Mouse (Mus musculus) heart, adult 2 months (tissue): Measurements from ENCODE around the gene Gm20481. TPM values are rescaled to one million over a fixed set of nuclear protein-coding genes. Genes with fewer than 3 reads are reported as not detected.

Experiments
- DNase-seq, 2 experiments: peaks; one replicate each; pipeline ENCODE4 v3.0.0; 2021
- H3K27ac ChIP-seq: fragments of 200-600 bp; 2 replicates; pipeline ENCODE4 v1.8.1; 2022
- H3K27me3 ChIP-seq: fragments of 200-500 bp; 2 replicates; pipeline ENCODE4 v1.6.1; 2012; ENCODE audit warnings: mild to moderate bottlenecking, low read length, inconsistent platforms, mixed read lengths; ENCODE audit not compliant: control insufficient read depth, insufficient read depth
- H3K36me3 ChIP-seq: fragments of 200-500 bp; 2 replicates; pipeline ENCODE4 v1.6.1; 2012; ENCODE audit warnings: low read length, inconsistent platforms; ENCODE audit not compliant: control insufficient read depth, insufficient read depth
- H3K4me1 ChIP-seq: fragments of 200-500 bp; 2 replicates; pipeline ENCODE4 v1.6.1; 2011; ENCODE audit warnings: low read length; ENCODE audit not compliant: control insufficient read depth, insufficient read depth
- H3K4me3 ChIP-seq: fragments of 200-600 bp; 2 replicates; pipeline ENCODE4 v1.8.1; 2022
- H3K79me2 ChIP-seq: fragments of 200-500 bp; replicated peaks from 2 replicates; pipeline ENCODE4 v1.6.1; 2012; ENCODE audit warnings: mild to moderate bottlenecking, inconsistent platforms, low read length, moderate library complexity, mixed read lengths; ENCODE audit not compliant: control insufficient read depth, insufficient read depth
- H3K9ac ChIP-seq: fragments of 200-500 bp; 2 replicates; pipeline ENCODE4 v1.6.1; 2012; ENCODE audit warnings: low read depth, mild to moderate bottlenecking, control low read depth, inconsistent platforms, low read length, mixed read lengths
- CTCF ChIP-seq: fragments of 200-600 bp; IDR thresholded peaks from 2 replicates; pipeline ENCODE4 v1.8.1; 2022; ENCODE audit warnings: antibody characterized with exemption, mild to moderate bottlenecking, moderate library complexity
- EP300 ChIP-seq: fragments of 200-500 bp; IDR thresholded peaks from 2 replicates; pipeline ENCODE4 v1.6.1; 2011; ENCODE audit warnings: low read depth, low read length, control low read depth; ENCODE audit not compliant: insufficient read depth
- POLR2A ChIP-seq: fragments of 200-500 bp; IDR thresholded peaks from 2 replicates; pipeline ENCODE4 v1.6.1; 2011; ENCODE audit warnings: mild to moderate bottlenecking, low read depth, low read length, control low read depth; ENCODE audit not compliant: insufficient read depth
- WGBS: fragments of 180-500 bp; shearing (Covaris S2); methylation state at CpG from one replicate; pipeline ENCODE4 v1.1.7; 2018; 5-methylcytosine and 5-hydroxymethylcytosine counted together
- intact Hi-C: fragments of 180-260 bp; cut with DNase I; formaldehyde crosslinking; loops from one replicate; pipeline ENCODE4 v1.15.1; 2025
- polyA plus RNA-seq: library from polyadenylated mRNA; depleted of rRNA; stranded (reverse); fragments of >200 nt; gene quantifications from 2 replicates; pipeline ENCODE4 v1.2.3, GENCODE M21; 2012
- total RNA-seq, 2 experiments: library from RNA; stranded (reverse); gene quantifications; 2 replicates each; pipeline ENCODE4 v1.2.3; 2021

Gene Gm20481
- total and polyA plus RNA-seq, 3 experiments: not detected

DNA sequence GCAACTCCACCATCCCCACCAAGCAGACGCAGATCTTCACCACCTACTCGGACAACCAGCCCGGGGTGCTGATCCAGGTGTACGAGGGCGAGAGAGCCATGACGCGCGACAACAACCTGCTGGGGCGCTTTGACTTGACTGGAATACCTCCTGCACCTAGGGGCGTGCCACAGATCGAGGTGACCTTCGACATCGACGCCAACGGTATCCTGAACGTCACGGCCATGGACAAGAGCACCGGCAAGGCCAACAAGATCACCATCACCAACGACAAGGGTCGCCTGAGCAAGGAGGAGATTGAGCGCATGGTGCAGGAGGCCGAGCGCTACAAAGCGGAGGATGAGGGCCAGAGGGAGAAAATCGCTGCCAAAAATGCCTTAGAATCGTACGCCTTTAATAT, 8.5 kb downstream of the Gm20481 start:
- WGBS: 85% methylated on average over 27 of the region's 27 CpGs
- Histone ChIP-seq H3K79me2 (no peaks in the 10 kb centered on the region), H3K27me3 (no peaks in the 10 kb centered on the region), H3K36me3 (no peaks in the 10 kb centered on the region; the same call in 1 of the 2 replicates), H3K9ac (no peak overlapping the region), H3K4me1 (peaks cover 4% of the 10 kb centered on the region), H3K4me3 (no peak overlapping the region), H3K27ac (no peak overlapping the region)
- DNase-seq: no peak
- TF ChIP-seq POLR2A (no peak), CTCF (no peak), EP300 (no peak)
- intact Hi-C loops: loop anchor here (10.0 kb wide), 1 partner anchor 1297 kb away; the partner anchor contains the start of gene Trim39

DNA sequence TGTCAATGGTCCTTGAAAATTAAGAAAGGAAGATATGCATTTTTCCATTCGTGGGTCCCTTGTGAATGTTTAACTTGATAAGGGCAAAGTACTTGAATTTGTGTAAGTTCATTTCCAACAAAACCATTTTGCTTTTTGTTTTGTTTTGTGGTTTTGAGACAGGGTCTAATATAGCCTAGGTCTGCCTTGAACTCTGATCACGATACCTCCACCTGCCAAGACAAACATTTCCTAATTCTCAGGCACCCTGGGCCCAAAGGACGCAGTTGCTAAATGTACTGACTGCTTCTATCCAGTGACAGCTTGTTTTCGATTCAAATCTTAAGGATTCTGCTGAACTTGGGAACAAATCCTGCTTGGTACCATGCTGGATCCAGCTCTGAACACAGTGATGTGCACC, 9.9 kb downstream of the Gm20481 start:
- Histone ChIP-seq H3K36me3 (no peaks in the 10 kb centered on the region; the same call in 1 of the 2 replicates), H3K27me3 (no peaks in the 10 kb centered on the region), H3K4me1 (peaks cover 4% of the 10 kb centered on the region), H3K79me2 (peaks cover 2% of the 10 kb centered on the region; the same call in 1 of the 2 replicates), H3K27ac (no peak overlapping the region), H3K9ac (no peak overlapping the region), H3K4me3 (no peak overlapping the region)
- TF ChIP-seq CTCF (no peak), EP300 (no peak)
- intact Hi-C loops: loop anchor here (1.0 to 10.0 kb wide), 5 partner anchors 21 to 1295 kb away; partner anchors contain the start of genes Dxo, Neu1, Stk19 and Trim39
- 92% methylated on average over 4 of the region's 4 CpGs for WGBS
- no peak for DNase-seq

DNA sequence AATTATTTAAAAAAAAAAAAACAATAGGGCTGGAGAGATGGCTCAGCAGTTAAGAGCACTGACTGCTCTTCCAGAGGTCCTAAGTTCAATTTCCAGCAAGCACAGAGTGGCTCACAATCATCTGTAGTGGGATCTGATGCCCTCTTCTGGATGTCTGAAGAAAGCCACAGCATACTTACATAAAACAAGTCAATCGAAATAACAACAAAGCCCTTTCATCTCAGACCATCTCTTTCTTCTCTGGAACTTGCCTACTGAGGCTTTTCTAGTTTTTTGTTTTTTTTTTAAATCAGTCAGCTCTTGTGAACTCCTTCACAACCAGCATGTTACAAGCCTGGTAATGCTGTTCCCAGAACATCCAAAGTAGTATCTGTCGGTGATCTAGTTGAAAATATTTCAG, 10.9 kb downstream of the Gm20481 start:
- Histone ChIP-seq H3K27me3 (no peaks in the 10 kb centered on the region), H3K27ac (peak overlapping the region; percentile 99), H3K79me2 (peaks cover 2% of the 10 kb centered on the region; the same call in 1 of the 2 replicates), H3K9ac (0 out of 2 replicates have a peak overlapping the region, but pooled peaks have one; percentile 17), H3K36me3 (no peaks in the 10 kb centered on the region; the same call in 1 of the 2 replicates), H3K4me1 (peaks cover 4% of the 10 kb centered on the region), H3K4me3 (peak overlapping the region; percentile 97)
- WGBS: 6% methylated on average over 2 of the region's 2 CpGs
- intact Hi-C loops: loop anchor here (1.0 to 5.0 kb wide), 4 partner anchors 20 to 143 kb away; partner anchors contain the start of genes Dxo, Neu1, Stk19 and Vars
- peak; percentile 89 for TF ChIP-seq CTCF
- no peak for TF ChIP-seq POLR2A
- no peak for DNase-seq

DNA sequence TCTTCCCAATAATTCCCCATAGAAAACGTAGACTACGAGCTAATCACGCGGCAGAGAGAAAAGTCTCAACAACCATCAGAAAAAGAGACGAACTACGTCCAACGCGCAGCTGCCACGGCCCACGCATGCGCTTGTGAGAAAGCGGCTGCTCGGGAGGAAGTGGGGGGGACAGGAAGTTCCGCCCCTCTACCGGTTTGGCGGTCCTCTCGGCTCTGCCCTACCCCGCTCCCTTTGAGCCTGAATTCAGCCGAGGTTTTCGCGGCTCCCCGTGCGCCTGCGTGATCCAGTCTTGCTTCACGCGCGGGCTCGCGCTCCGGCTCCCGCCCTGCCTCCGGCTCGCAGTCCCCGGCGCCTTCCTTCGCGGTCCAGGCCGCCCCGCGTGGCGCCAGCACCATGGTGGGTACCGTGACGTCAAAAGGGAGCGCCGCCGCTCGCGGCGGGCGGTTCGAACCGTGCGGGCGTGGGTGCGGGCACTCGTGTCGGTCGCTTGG, 12.0 kb downstream of the Gm20481 start, which contains the start of gene Lsm2:
Gene Lsm2 (plus strand): TSS at position 173 of the 491 bp plus-strand sequence.
- Histone ChIP-seq H3K4me3 (peak within 1 kb of the TSS; percentile 97), H3K27me3 (no peaks in the 10 kb centered on the region), H3K36me3 (no peaks in the 10 kb centered on the region; the same call in 1 of the 2 replicates), H3K9ac (peak within 1 kb of the TSS; percentile 98), H3K4me1 (peaks cover 4% of the 10 kb centered on the region), H3K79me2 (peaks cover 2% of the 10 kb centered on the region; the same call in 1 of the 2 replicates), H3K27ac (peak within 1 kb of the TSS; percentile 99)
- under 1% methylated on average over 58 of the region's 58 CpGs for WGBS
- intact Hi-C loops: loop anchor here (2.0 to 5.0 kb wide), 4 partner anchors 19 to 144 kb away; partner anchors contain the start of genes Dxo, Nelfe, Neu1 and Skiv2l
- DNase-seq: peak; percentile 95 to 96
- TF ChIP-seq POLR2A: peak; percentile 99
- TF ChIP-seq EP300: peak; percentile 86
- TF ChIP-seq CTCF: peak; percentile 32

DNA sequence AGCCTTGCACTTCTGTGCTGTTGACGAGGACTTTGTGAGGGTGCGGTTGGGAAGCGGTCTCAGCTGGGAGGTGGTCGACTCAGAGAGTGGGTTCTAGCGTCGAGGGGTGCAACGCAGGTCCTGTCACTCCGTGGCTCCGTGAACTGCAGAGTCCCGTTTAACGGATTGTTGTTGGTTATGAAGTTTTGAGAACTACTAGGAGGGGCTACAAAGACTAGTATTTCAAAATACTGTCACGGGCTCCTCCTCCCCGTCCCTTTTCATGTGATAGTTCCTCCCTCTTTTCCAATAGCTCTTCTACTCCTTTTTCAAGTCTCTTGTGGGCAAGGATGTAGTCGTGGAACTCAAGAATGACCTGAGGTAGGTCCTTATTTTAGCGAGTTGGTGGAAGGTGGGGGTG, 12.6 kb downstream of the Gm20481 start:
- intact Hi-C loops: loop anchor here (2.0 to 5.0 kb wide), 2 partner anchors 132 to 145 kb away; partner anchors contain the start of genes Dxo, Nelfe, Skiv2l and Stk19
- no peak for DNase-seq
- peaks cover 2% of the 10 kb centered on the region; the same call in 1 of the 2 replicates for H3K79me2 ChIP-seq
- H3K9ac ChIP-seq: peak overlapping the region; percentile 98
- peaks cover 4% of the 10 kb centered on the region for H3K4me1 ChIP-seq
- no peaks in the 10 kb centered on the region; the same call in 1 of the 2 replicates for H3K36me3 ChIP-seq
- peak overlapping the region; percentile 97 for H3K4me3 ChIP-seq
- H3K27me3 ChIP-seq: no peaks in the 10 kb centered on the region
- peak overlapping the region; percentile 99 for H3K27ac ChIP-seq
- TF ChIP-seq CTCF: no peak
- no peak for TF ChIP-seq POLR2A
- no peak for TF ChIP-seq EP300
- 0% methylated on average over 15 of the region's 15 CpGs for WGBS

DNA sequence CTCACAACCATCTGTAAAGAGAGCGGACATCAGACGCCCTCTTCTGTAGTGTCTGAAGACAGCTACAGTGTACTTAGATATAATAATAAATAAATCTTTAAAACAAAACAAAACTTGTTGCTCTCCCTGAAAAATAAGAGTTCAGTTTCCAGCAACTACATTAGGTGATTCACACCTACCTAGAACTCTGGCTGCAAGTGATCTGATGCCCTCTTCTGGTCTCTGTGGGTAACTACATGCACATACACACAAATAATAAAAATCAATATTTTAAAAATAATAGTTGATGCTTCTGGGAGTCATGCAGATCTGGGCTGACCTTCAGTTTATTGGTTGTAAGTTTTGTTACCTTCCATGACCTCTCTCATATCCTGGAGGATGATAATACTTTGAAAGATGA, 14.5 kb downstream of the Gm20481 start:
- Histone ChIP-seq H3K27ac (no peak overlapping the region), H3K4me3 (no peak overlapping the region), H3K27me3 (no peaks in the 10 kb centered on the region), H3K36me3 (no peaks in the 10 kb centered on the region; the same call in 1 of the 2 replicates), H3K79me2 (peaks cover 2% of the 10 kb centered on the region; the same call in 1 of the 2 replicates), H3K9ac (no peak overlapping the region), H3K4me1 (peaks cover 4% of the 10 kb centered on the region)
- intact Hi-C loops: loop anchor here (1.0 to 5.0 kb wide), 2 partner anchors 128 to 147 kb away; partner anchors contain the start of genes Dxo and Stk19
- no peak for DNase-seq
- WGBS: 75% methylated on average over 2 of the region's 2 CpGs
- TF ChIP-seq CTCF: peak; percentile 93
- TF ChIP-seq EP300: no peak
